Mouse (Mus musculus): Measurements from ENCODE around the gene Astl. TPM values are rescaled to one million over a fixed set of nuclear protein-coding genes. Genes with fewer than 3 reads are reported as not detected.
"Not testable (repeated sequence)": the region's sequence is repeated elsewhere in the genome, so short reads cannot be mapped to it uniquely, and the experiment has no call there.

Astl gene
- total RNA-seq (2014; rRNA removed) (not detected in 2 replicates), polyA plus RNA-seq (2015; fragmentation: Nextera tagmentation; extraction: Ambion mirVana) (not detected in 2 replicates)

DNA sequence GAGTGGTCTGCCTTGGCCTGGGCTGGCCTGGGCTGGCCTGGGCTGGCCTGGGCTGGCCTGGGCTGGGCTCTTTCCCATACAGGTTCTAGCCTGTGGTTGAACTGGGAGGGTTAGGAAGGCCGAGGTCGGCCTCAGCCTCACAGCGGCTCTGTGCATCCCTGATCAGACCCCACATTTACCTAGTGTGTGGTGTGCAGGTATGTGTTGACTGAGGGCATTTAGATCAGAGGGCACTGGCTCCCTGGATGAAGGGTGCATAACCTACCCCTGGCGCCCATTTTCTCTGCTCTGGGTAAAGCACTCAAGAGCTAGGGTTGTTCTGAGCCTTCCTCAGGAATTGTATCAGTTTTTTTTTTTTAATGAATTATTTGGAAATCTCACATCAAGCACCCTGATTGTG, at the start of gene Astl:
Astl (plus strand) TSS at position 224 of the 400 bp plus-strand sequence.
- Histone ChIP-seq H3K9ac (replicated peaks; ENCODE audit: low read length, poor library complexity, severe bottlenecking) (no peak within 1 kb of the TSS), H3K4me1 (ENCODE audit: insufficient read depth, low read length) (no peaks in the 10 kb centered on the region), H3K4me2 (ENCODE audit: low read depth, low read length, poor library complexity, severe bottlenecking) (no peak within 1 kb of the TSS), H3K36me3 (ENCODE audit: insufficient read depth, low read length) (no peaks in the 10 kb centered on the region), H3K4me3 (ENCODE audit: low read depth, low read length) (peak within 1 kb of the TSS; percentile 44; the same call in 1 of the 2 replicates), H3K9me3 (ENCODE audit: low read length) (no peaks in the 10 kb centered on the region), H3K27me3 (ENCODE audit: insufficient read depth, low read length) (peaks cover 13% of the 10 kb centered on the region), H3K27ac (ENCODE audit: low read depth, low read length) (no peak within 1 kb of the TSS)
- no peak for DNase-seq (ENCODE audit: low spot score)
- TF ChIP-seq CTCF (IDR thresholded peaks at IDR 0.05) = no peak
- WGBS = 83% methylated on average over 4 of the region's 4 CpGs
- ATAC-seq (ENCODE audit: low FRiP score) = no peak

GRCm38 (mm10) chr2:127292250-127292649, 46.2 kb upstream of the Astl start:
- WGBS = 87% methylated on average over 4 of the region's 4 CpGs
- Histone ChIP-seq H3K9me3 (ENCODE audit: low read length) (no peaks in the 10 kb centered on the region), H3K9ac (replicated peaks; ENCODE audit: low read length, poor library complexity, severe bottlenecking) (no peak overlapping the region), H3K4me3 (ENCODE audit: low read depth, low read length) (no peak overlapping the region), H3K4me1 (ENCODE audit: insufficient read depth, low read length) (no peaks in the 10 kb centered on the region), H3K27ac (ENCODE audit: low read depth, low read length) (no peak overlapping the region), H3K27me3 (ENCODE audit: insufficient read depth, low read length) (no peaks in the 10 kb centered on the region), H3K36me3 (ENCODE audit: insufficient read depth, low read length) (peaks cover 45% of the 10 kb centered on the region), H3K4me2 (ENCODE audit: low read depth, low read length, poor library complexity, severe bottlenecking) (no peak overlapping the region)
- no peak for DNase-seq (ENCODE audit: low spot score)
- no peak for TF ChIP-seq CTCF (IDR thresholded peaks at IDR 0.05)
- ATAC-seq (ENCODE audit: low FRiP score) = no peak

DNA sequence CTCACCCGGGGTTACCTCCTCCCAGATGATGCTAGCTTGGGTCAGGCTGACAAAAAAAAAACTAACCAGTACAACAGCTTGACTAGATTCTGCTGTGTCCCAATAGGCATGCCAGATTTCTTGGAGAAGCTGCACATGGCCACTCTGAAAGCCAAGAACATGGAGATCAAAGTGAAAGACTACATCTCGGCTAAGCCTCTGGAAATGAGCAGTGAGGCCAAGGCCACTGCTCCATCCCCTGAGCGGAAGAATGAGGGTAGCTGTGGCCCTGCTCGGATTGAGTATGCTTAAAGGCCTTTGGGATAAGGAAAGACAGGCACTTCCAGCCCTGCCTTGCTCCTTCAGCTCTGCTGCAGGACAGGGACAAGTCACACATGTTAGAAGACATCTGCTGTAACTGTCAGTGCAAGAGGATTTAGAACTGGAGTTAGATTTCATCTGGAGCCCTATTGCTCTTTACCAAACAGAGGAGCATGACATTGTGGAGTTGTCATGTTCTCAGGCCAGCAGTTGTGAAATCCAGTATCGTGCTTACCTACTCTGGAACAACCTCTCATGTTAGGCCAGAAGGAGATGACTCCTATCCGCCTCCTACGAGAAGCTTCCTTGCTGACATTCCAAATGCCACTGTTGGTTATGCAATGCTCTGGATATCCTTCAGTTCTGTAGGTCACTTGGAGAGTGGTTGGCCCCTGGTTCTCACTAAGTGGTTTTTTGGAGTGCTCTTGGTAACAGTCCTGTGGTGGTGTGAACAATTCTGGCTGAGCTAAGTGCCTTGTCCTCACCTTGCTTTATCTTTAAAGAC, 41.2 kb upstream of the Astl start:
- Histone ChIP-seq H3K9ac (replicated peaks; ENCODE audit: low read length, poor library complexity, severe bottlenecking) (no peak overlapping the region), H3K4me1 (ENCODE audit: insufficient read depth, low read length) (no peaks in the 10 kb centered on the region), H3K9me3 (ENCODE audit: low read length) (no peaks in the 10 kb centered on the region), H3K27ac (ENCODE audit: low read depth, low read length) (no peak overlapping the region), H3K4me2 (ENCODE audit: low read depth, low read length, poor library complexity, severe bottlenecking) (no peak overlapping the region), H3K36me3 (ENCODE audit: insufficient read depth, low read length) (peaks cover 59% of the 10 kb centered on the region), H3K4me3 (ENCODE audit: low read depth, low read length) (no peak overlapping the region), H3K27me3 (ENCODE audit: insufficient read depth, low read length) (no peaks in the 10 kb centered on the region)
- ATAC-seq (ENCODE audit: low FRiP score) (no peak), DNase-seq (ENCODE audit: low spot score) (no peak)
- no peak for TF ChIP-seq CTCF (IDR thresholded peaks at IDR 0.05)
- WGBS = 93% methylated on average over 7 of the region's 7 CpGs

- no peak for TF ChIP-seq CTCF (IDR thresholded peaks at IDR 0.05)
- Histone ChIP-seq H3K4me1 (ENCODE audit: insufficient read depth, low read length) (no peaks in the 10 kb centered on the region), H3K4me2 (ENCODE audit: low read depth, low read length, poor library complexity, severe bottlenecking) (no peak overlapping the region), H3K27ac (ENCODE audit: low read depth, low read length) (no peak overlapping the region), H3K4me3 (ENCODE audit: low read depth, low read length) (no peak overlapping the region), H3K27me3 (ENCODE audit: insufficient read depth, low read length) (no peaks in the 10 kb centered on the region), H3K36me3 (ENCODE audit: insufficient read depth, low read length) (peaks cover 57% of the 10 kb centered on the region), H3K9ac (replicated peaks; ENCODE audit: low read length, poor library complexity, severe bottlenecking) (no peak overlapping the region), H3K9me3 (ENCODE audit: low read length) (no peaks in the 10 kb centered on the region)
- ATAC-seq (ENCODE audit: low FRiP score) (no peak), DNase-seq (ENCODE audit: low spot score) (no peak)
- 100% methylated on average over 1 of the region's 1 CpGs for WGBS
Measured at GRCm38 (mm10) chr2:127298056-127298455, 40.4 kb upstream of the Astl start.

DNA sequence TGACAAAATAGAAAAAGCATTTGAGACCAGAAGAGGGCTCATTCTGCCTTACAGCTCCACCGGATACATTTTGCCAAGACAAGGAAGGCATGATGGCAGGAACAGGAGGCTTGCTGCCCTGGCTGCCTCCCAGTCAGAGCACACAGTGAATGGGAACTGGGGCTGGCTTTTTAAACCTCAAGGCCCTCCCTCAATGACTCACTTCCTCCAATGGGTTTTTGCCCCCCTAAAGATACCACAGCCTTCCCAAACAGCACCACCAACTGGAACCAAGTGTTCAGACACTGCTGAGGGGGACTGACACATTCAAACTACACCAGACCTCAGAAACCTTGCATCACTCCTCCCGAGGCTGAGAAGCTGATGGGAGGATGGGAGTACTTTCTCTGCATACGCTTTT, 37.7 kb upstream of the Astl start:
- ATAC-seq (ENCODE audit: low FRiP score) (no peak), DNase-seq (ENCODE audit: low spot score) (no peak)
- WGBS = 89% methylated on average over 3 of the region's 3 CpGs
- Histone ChIP-seq H3K4me2 (ENCODE audit: low read depth, low read length, poor library complexity, severe bottlenecking) (no peak overlapping the region), H3K27me3 (ENCODE audit: insufficient read depth, low read length) (no peaks in the 10 kb centered on the region), H3K4me1 (ENCODE audit: insufficient read depth, low read length) (no peaks in the 10 kb centered on the region), H3K9me3 (ENCODE audit: low read length) (no peaks in the 10 kb centered on the region), H3K27ac (ENCODE audit: low read depth, low read length) (no peak overlapping the region), H3K36me3 (ENCODE audit: insufficient read depth, low read length) (peaks cover 42% of the 10 kb centered on the region), H3K4me3 (ENCODE audit: low read depth, low read length) (no peak overlapping the region), H3K9ac (replicated peaks; ENCODE audit: low read length, poor library complexity, severe bottlenecking) (no peak overlapping the region)
- TF ChIP-seq CTCF (IDR thresholded peaks at IDR 0.05) = no peak

- no peak for DNase-seq (ENCODE audit: low spot score)
- Histone ChIP-seq H3K4me1 (ENCODE audit: insufficient read depth, low read length) (no peaks in the 10 kb centered on the region), H3K27ac (ENCODE audit: low read depth, low read length) (no peak overlapping the region), H3K9ac (replicated peaks; ENCODE audit: low read length, poor library complexity, severe bottlenecking) (no peak overlapping the region), H3K4me3 (ENCODE audit: low read depth, low read length) (no peak overlapping the region), H3K27me3 (ENCODE audit: insufficient read depth, low read length) (no peaks in the 10 kb centered on the region), H3K4me2 (ENCODE audit: low read depth, low read length, poor library complexity, severe bottlenecking) (no peak overlapping the region), H3K36me3 (ENCODE audit: insufficient read depth, low read length) (peaks cover 33% of the 10 kb centered on the region), H3K9me3 (ENCODE audit: low read length) (no peaks in the 10 kb centered on the region)
- WGBS = 90% methylated on average over 3 of the region's 3 CpGs
- TF ChIP-seq CTCF (IDR thresholded peaks at IDR 0.05) = no peak
- ATAC-seq (ENCODE audit: low FRiP score) = no peak
Measured at GRCm38 (mm10) chr2:127301883-127302282, 36.6 kb upstream of the Astl start.

- not testable (repeated sequence) for H3K4me3 ChIP-seq (ENCODE audit: low read depth, low read length); H3K9ac ChIP-seq (replicated peaks; ENCODE audit: low read length, poor library complexity, severe bottlenecking); H3K4me1 ChIP-seq (ENCODE audit: insufficient read depth, low read length); DNase-seq (ENCODE audit: low spot score); H3K4me2 ChIP-seq (ENCODE audit: low read depth, low read length, poor library complexity, severe bottlenecking); H3K27ac ChIP-seq (ENCODE audit: low read depth, low read length); H3K9me3 ChIP-seq (ENCODE audit: low read length); ATAC-seq (ENCODE audit: low FRiP score); H3K27me3 ChIP-seq (ENCODE audit: insufficient read depth, low read length)
- peaks cover 14% of the 10 kb centered on the region; the same call in 1 of the 2 replicates for H3K36me3 ChIP-seq (ENCODE audit: insufficient read depth, low read length)
- WGBS = 96% methylated on average over 4 of the region's 4 CpGs
Measured at GRCm38 (mm10) chr2:127304192-127304591, 34.2 kb upstream of the Astl start.

All from midbrain, postnatal 0 days (tissue).